Mouse (Mus musculus) WW6 (cell line): ENCODE measurements around the gene Dcaf12l2.

ENCODE experiments used
- DNase-seq: peaks from one replicate; pipeline ENCODE4 v3.0.0-alpha.2; 2013; ENCODE audit warnings: low read depth, low spot score

Dcaf12l2 gene

GRCm38 (mm10) chrX:44367646-44368521 lies at the start of gene Dcaf12l2:
Dcaf12l2 (minus strand) TSS chrX:44368342.
- DNase-seq: no peak

- no peak for DNase-seq
These were observed 879 bp downstream of the Dcaf12l2 start for GRCm38 (mm10) chrX:44367280-44367645.
